Mouse (Mus musculus) right cerebral cortex, postnatal 25 days (tissue): ENCODE measurements around the gene Ccdc184.
A peak's percentile ranks its signal among the peaks of the same experiment; 100 is the strongest.

Source experiments
- DNase-seq: peaks from one replicate; pipeline ENCODE4 v3.0.0; 2022

Gene Ccdc184

GRCm38 (mm10) chr15:98157253-98157652 is 9.7 kb upstream of the Ccdc184 start:
- DNase-seq = no peak

- no peak for DNase-seq
Measured at GRCm38 (mm10) chr15:98161026-98161805, 5.7 kb upstream of the Ccdc184 start.

GRCm38 (mm10) chr15:98162561-98162960 is 4.4 kb upstream of the Ccdc184 start:
- no peak for DNase-seq

- no peak for DNase-seq
Measured at GRCm38 (mm10) chr15:98165525-98165924, 1.4 kb upstream of the Ccdc184 start, which contains the start of gene Asb8. TSS of gene Asb8 (minus strand) at chr15:98165625.

GRCm38 (mm10) chr15:98167645-98168621 is 975 bp downstream of the Ccdc184 start:
- peak; percentile 91 for DNase-seq

- no peak for DNase-seq
Measured at GRCm38 (mm10) chr15:98168622-98169004, 1.7 kb downstream of the Ccdc184 start.

GRCm38 (mm10) chr15:98170365-98170764 is 3.4 kb downstream of the Ccdc184 start:
- peak; percentile 71 for DNase-seq

- no peak for DNase-seq
Measured at GRCm38 (mm10) chr15:98170917-98171316, 4.0 kb downstream of the Ccdc184 start.

- DNase-seq = no peak
Measured at GRCm38 (mm10) chr15:98172113-98172512, 5.2 kb downstream of the Ccdc184 start.

GRCm38 (mm10) chr15:98173821-98174220 is 6.9 kb downstream of the Ccdc184 start:
- peak; percentile 64 for DNase-seq

GRCm38 (mm10) chr15:98177320-98177719 is 10.4 kb downstream of the Ccdc184 start:
- DNase-seq = no peak

- DNase-seq = no peak
Measured at GRCm38 (mm10) chr15:98180567-98181131, 13.7 kb downstream of the Ccdc184 start.

GRCm38 (mm10) chr15:98181132-98181711 is 14.3 kb downstream of the Ccdc184 start:
- DNase-seq = peak; percentile 92

GRCm38 (mm10) chr15:98181856-98182570 is 15.1 kb downstream of the Ccdc184 start:
- no peak for DNase-seq

GRCm38 (mm10) chr15:98184456-98184855 is 17.5 kb downstream of the Ccdc184 start:
- no peak for DNase-seq

- DNase-seq = no peak
Measured at GRCm38 (mm10) chr15:98195442-98195841, 28.5 kb downstream of the Ccdc184 start, which contains the start of gene Olfr288. TSS of gene Olfr288 (minus strand) at chr15:98195542.

GRCm38 (mm10) chr15:98209676-98210075 is 42.7 kb downstream of the Ccdc184 start:
- DNase-seq = no peak

- no peak for DNase-seq
Measured at GRCm38 (mm10) chr15:98213336-98213870, 46.4 kb downstream of the Ccdc184 start.

- no peak for DNase-seq
Measured at GRCm38 (mm10) chr15:98214130-98214529, 47.2 kb downstream of the Ccdc184 start.
